Mouse (Mus musculus) spleen, adult 2 months (tissue): Measurements from ENCODE around the gene Oard1.

Source experiments
- CTCF ChIP-seq: fragments of 200-500 bp; IDR thresholded peaks from 2 replicates; pipeline ENCODE4 v1.5.1; 2011; ENCODE audit warnings: mild to moderate bottlenecking, inconsistent platforms; ENCODE audit not compliant: insufficient read depth, insufficient read length, insufficient replicate concordance; ENCODE audit errors: extremely low read depth
- POLR2A ChIP-seq: fragments of 200-500 bp; IDR thresholded peaks from 2 replicates; pipeline ENCODE4 v1.6.1; 2011; ENCODE audit warnings: low read depth, low read length, inconsistent platforms

DNA sequence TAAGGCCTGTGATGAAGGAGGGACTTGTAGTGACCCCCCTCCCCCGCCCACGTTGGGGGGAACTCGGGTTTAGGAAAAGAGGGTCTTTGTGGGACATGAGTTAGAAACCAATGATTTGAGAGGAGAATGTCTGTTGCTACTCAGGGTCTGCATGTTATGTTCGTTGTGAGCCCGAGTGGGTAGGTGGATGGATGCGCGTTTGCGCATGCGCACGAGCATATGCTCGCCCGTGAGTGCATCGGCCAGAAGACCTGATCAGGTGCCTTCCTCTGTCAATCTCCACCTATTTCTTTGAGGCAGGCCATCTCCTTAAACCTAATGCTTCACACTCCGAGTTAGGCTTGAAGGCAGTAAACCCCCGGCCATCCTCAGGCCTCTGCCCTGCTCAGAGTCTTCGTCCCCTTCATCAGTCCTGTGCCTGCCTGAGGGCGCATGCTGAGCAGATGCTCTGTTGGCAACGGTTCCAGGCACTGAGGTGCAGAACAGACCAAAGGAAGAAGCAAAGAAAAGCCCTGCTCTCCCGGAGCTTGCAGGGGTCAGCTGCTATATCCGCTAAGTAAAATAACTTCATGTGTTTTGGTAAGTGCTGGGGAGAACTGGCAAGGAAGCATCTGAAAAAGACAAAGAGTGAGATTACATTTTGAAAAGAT, 23.3 kb downstream of the Oard1 start:
- TF ChIP-seq CTCF = no peak
- no peak for TF ChIP-seq POLR2A
